Mouse (Mus musculus) cortical plate, adult 2 months (tissue): ENCODE results near the gene Thsd1.

Experiments
- CTCF ChIP-seq: fragments of 200-500 bp; IDR thresholded peaks from 2 replicates; pipeline ENCODE4 v1.5.1; 2011; ENCODE audit warnings: mild to moderate bottlenecking, control low read depth, low read length; ENCODE audit not compliant: insufficient read depth; ENCODE audit errors: extremely low read depth
- POLR2A ChIP-seq: fragments of 200-500 bp; IDR thresholded peaks from 2 replicates; pipeline ENCODE4 v1.6.1; 2011; ENCODE audit warnings: mild to moderate bottlenecking, low read length, control low read depth; ENCODE audit not compliant: insufficient read depth; ENCODE audit errors: extremely low read depth

DNA sequence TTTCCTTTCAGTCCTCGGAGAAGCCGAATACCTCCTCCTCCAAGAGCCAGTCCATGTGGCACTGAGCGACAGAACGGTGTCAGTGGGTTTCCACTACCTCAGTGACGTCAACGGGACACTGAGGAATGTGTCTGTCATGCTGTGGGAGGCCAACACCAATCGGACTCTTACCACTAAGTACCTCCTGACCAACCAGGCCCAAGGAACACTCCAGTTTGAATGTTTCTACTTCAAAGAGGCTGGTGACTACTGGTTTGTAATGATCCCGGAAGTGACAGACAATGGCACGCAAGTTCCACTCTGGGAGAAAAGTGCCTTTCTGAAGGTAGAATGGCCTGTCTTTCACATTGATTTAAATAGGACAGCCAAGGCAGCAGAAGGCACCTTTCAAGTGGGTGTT, 15.9 kb downstream of the Thsd1 start:
- no peak for TF ChIP-seq POLR2A
- no peak for TF ChIP-seq CTCF
